Mouse (Mus musculus): ENCODE results near the gene Ifitm6. TPM values are rescaled to one million over a fixed set of nuclear protein-coding genes. Genes with fewer than 3 reads are reported as not detected.

Ifitm6 gene
- polyA plus RNA-seq (2012; fragmentation: generic; extraction: Trizol) = 1 to 10 TPM; 2.5 to 4.3 TPM

DNA sequence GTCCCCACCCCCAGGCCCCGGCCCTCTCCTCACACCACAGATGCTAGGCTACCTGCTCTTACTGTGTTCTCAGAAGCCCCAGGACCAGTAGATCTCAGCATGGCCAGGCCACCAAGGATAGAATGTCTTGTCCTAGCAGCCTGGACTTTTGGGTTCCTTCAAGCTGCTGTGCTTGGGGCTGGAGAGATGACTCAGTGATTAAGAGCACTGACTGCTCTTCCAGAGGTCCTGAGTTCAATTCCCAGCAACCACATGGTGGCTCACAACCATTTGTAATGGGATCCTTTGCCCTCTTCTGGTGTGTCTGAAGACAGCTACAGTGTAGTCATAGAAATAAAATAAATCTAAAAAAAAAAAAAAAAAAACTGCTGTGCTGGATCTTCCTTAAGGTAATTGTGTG, at the start of gene Ifitm6:
Gene Ifitm6, minus strand, starts transcription at position 101 of the 400 bp plus-strand sequence.

DNA sequence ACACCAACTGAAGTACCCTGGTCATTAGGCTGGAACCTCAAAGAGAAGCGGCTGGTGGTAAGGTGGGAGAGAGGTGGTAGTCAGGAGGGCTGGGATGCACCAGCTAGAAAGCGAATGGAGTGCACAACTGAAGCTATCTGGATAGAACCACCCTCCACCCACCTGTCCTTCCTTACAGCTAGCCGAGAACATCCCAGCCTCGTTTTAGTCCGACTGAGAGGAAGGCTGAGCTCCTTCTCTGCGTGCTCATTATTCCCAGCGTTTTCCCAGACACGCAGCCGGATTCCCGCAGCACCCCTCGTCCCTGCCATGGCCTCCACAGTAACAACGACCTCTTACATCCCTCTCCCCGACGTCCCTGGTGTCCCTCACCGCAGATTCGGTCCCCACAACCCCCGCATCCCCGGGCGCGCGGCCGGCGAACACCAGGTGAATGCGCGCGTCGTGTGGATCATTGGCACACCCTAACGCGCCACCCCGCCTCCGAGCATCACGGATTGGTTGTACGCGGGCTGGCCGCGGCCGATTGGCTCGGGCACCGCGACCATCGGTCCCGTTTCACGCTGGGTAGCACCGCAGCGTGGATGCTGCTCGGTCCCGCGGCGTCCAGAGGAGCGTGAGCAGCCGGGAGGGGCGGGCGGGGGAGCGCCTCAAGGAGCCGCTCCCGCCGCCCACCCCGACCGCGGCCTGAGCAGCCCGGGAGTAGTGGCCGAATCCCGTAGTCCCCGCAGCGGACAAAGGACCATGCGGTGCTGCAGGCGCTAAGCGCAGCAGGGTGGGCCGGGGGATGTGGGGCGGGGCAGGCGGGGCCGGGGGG, 42.9 kb upstream of the Ifitm6 start, which contains the start of gene B4galnt4:
Gene B4galnt4, plus strand, starts transcription at position 679 of the 817 bp plus-strand sequence.

DNA sequence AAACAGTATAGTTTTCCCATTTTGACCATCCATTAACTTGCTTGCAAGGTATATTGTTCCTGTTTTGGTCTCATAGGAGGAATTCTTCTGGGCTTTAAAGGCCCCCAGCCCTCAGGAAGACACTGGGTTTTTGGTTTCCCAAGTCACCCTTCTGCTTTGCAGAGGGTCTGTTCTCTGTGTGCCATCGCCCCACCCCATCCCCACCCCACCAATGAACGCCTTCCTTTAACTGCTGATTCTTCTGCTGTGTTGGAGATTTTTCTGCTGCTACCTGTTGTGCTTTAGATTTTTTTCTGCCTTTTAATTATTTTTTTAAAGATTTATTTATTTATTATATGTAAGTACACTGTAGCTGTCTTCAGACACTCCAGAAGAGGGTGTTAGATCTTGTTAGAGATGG, 11.1 kb upstream of the Ifitm6 start, which contains the start of gene Gm17387:
Gene Gm17387, plus strand, starts transcription at position 301 of the 400 bp plus-strand sequence.

DNA sequence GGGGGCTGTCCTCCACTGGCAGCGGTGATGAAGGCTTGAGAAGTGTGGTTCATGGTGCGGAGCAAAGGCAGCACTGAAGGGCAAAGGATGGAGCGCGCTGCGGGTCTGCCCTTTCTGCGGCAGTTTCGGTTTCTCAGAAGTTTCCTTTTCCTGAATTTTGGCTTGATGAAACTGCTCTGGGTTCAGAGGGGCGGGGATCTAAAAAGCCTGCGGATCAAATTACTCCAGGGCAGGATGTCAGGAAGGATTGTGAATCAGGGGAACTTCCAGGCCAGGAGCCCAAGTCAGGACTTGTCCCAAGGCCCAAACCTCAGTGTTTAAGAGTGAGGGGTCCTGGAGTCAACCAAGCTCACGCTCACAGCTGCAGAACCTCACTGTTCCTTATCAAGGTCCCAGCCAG, 7.1 kb downstream of the Ifitm6 start, which contains the start of gene Ifitm3:
Gene Ifitm3, minus strand, starts transcription at position 178 of the 400 bp plus-strand sequence.

DNA sequence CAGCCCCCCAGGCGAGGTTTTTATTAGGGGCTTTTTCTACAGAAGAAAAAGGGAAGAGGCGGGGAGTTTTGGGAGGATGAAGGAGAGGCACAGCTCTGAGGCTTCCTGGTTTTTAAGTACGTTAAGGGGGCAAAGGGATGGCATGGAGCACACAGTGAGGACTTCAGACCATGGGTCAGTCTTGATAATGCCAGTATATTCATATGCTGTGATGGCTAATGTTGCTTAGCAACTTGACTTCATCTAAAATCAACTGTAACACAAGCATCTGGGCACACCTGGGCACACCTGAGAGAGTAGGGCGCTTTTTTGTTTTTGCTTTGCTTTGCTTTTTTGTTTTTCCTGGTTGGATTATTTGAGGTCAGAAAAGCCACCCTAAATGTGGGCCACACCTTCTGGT, 50.8 kb downstream of the Ifitm6 start, which contains the start of gene Ifitm1:
Gene Ifitm1, plus strand, starts transcription at position 301 of the 400 bp plus-strand sequence.

Other genes with a start within 250 kb of the Ifitm6 start
- not detected for gene Syce1, start 230.1 kb downstream of the Ifitm6 start, polyA plus RNA-seq (2012; fragmentation: generic; extraction: Trizol)
- gene Zfp941, start 195.7 kb downstream of the Ifitm6 start, polyA plus RNA-seq (2012; fragmentation: generic; extraction: Trizol) = under 1 TPM in 1 of 2 experiments, not detected in 1; 0.02 TPM
- gene Urah, start 182.9 kb downstream of the Ifitm6 start, polyA plus RNA-seq (2012; fragmentation: generic; extraction: Trizol) = under 1 TPM; 0.09 TPM
- not detected for gene Scgb1c1, start 172.4 kb downstream of the Ifitm6 start, polyA plus RNA-seq (2012; fragmentation: generic; extraction: Trizol)
- gene Odf3, start 170.1 kb downstream of the Ifitm6 start, polyA plus RNA-seq (2012; fragmentation: generic; extraction: Trizol) = under 1 TPM in 1 of 2 experiments, not detected in 1; 0.05 TPM
- gene Gm45785, start 161.6 kb downstream of the Ifitm6 start, polyA plus RNA-seq (2012; fragmentation: generic; extraction: Trizol) = not detected
- gene Ric8a, start 161.0 kb downstream of the Ifitm6 start, polyA plus RNA-seq (2012; fragmentation: generic; extraction: Trizol) = 10 to 100 TPM; 19.4 to 29.0 TPM
- gene Bet1l, start 160.3 kb downstream of the Ifitm6 start, polyA plus RNA-seq (2012; fragmentation: generic; extraction: Trizol) = 10 to 100 TPM; 11.9 to 31.0 TPM
- gene Psmd13, start 136.0 kb downstream of the Ifitm6 start, polyA plus RNA-seq (2012; fragmentation: generic; extraction: Trizol) = 100 to 1,000 TPM in 1 of 2 experiments, 10 to 100 TPM in 1; 91.3 to 207 TPM
- gene Sirt3, start 135.6 kb downstream of the Ifitm6 start, polyA plus RNA-seq (2012; fragmentation: generic; extraction: Trizol) = 10 to 100 TPM in 1 of 2 experiments, 1 to 10 TPM in 1; 7.5 to 19.5 TPM
- gene Cox8b, start 117.5 kb downstream of the Ifitm6 start, polyA plus RNA-seq (2012; fragmentation: generic; extraction: Trizol) = not detected
- under 1 TPM in 1 of 2 experiments, not detected in 1; 0.02 TPM for gene Nlrp6, start 97.0 kb downstream of the Ifitm6 start, polyA plus RNA-seq (2012; fragmentation: generic; extraction: Trizol)
- 10 to 100 TPM; 13.7 to 29.8 TPM for gene Pgghg, start 76.5 kb downstream of the Ifitm6 start, polyA plus RNA-seq (2012; fragmentation: generic; extraction: Trizol)
- 1 to 10 TPM in 1 of 2 experiments, under 1 TPM in 1; 0.25 to 2.7 TPM for gene Ifitm5, start 67.6 kb downstream of the Ifitm6 start, polyA plus RNA-seq (2012; fragmentation: generic; extraction: Trizol)
- gene Gm45717, start 62.0 kb downstream of the Ifitm6 start, polyA plus RNA-seq (2012; fragmentation: generic; extraction: Trizol) = under 1 TPM; 0.14 to 0.58 TPM
- gene Ifitm2, start 61.9 kb downstream of the Ifitm6 start, polyA plus RNA-seq (2012; fragmentation: generic; extraction: Trizol) = 1,000 to 10,000 TPM; 1,155 to 1,564 TPM
- 10 to 100 TPM; 12.2 to 27.4 TPM for gene Ifitm1, start 50.7 kb downstream of the Ifitm6 start, polyA plus RNA-seq (2012; fragmentation: generic; extraction: Trizol)
- 1,000 to 10,000 TPM; 1,553 to 1,705 TPM for gene Ifitm3, start 7.2 kb downstream of the Ifitm6 start, polyA plus RNA-seq (2012; fragmentation: generic; extraction: Trizol)
- gene Gm17387, start 11.2 kb upstream of the Ifitm6 start, polyA plus RNA-seq (2012; fragmentation: generic; extraction: Trizol) = not detected
- 1 to 10 TPM; 3.9 to 4.3 TPM for gene B4galnt4, start 43.2 kb upstream of the Ifitm6 start, polyA plus RNA-seq (2012; fragmentation: generic; extraction: Trizol)
- 1 to 10 TPM; 1.8 to 6.9 TPM for gene Pkp3, start 60.3 kb upstream of the Ifitm6 start, polyA plus RNA-seq (2012; fragmentation: generic; extraction: Trizol)
- 1 to 10 TPM; 3.7 to 6.1 TPM for gene Sigirr, start 82.6 kb upstream of the Ifitm6 start, polyA plus RNA-seq (2012; fragmentation: generic; extraction: Trizol)
- gene Ano9, start 99.9 kb upstream of the Ifitm6 start, polyA plus RNA-seq (2012; fragmentation: generic; extraction: Trizol) = not detected
- gene Ptdss2, start 104.5 kb upstream of the Ifitm6 start, polyA plus RNA-seq (2012; fragmentation: generic; extraction: Trizol) = 10 to 100 TPM; 18.4 to 33.3 TPM
- gene Rnh1, start 154.9 kb upstream of the Ifitm6 start, polyA plus RNA-seq (2012; fragmentation: generic; extraction: Trizol) = 100 to 1,000 TPM; 241 to 367 TPM
- gene Hras, start 176.1 kb upstream of the Ifitm6 start, polyA plus RNA-seq (2012; fragmentation: generic; extraction: Trizol) = 100 to 1,000 TPM; 103 to 394 TPM
- 1 to 10 TPM; 1.1 to 9.3 TPM for gene Lrrc56, start 176.2 kb upstream of the Ifitm6 start, polyA plus RNA-seq (2012; fragmentation: generic; extraction: Trizol)
- under 1 TPM; 0.01 to 0.06 TPM for gene Lmntd2, start 196.2 kb upstream of the Ifitm6 start, polyA plus RNA-seq (2012; fragmentation: generic; extraction: Trizol)
- 10 to 100 TPM; 18.3 to 22.5 TPM for gene Rassf7, start 197.9 kb upstream of the Ifitm6 start, polyA plus RNA-seq (2012; fragmentation: generic; extraction: Trizol)
- gene Phrf1, start 210.9 kb upstream of the Ifitm6 start, polyA plus RNA-seq (2012; fragmentation: generic; extraction: Trizol) = 10 to 100 TPM; 37.5 to 55.7 TPM
- 1 to 10 TPM in 1 of 2 experiments, under 1 TPM in 1; 0.70 to 6.4 TPM for gene Irf7, start 248.6 kb upstream of the Ifitm6 start, polyA plus RNA-seq (2012; fragmentation: generic; extraction: Trizol)